Mouse (Mus musculus): ENCODE measurements around the gene Foxo1. TPM values are rescaled to one million over a fixed set of nuclear protein-coding genes. Genes with fewer than 3 reads are reported as not detected.

Foxo1 gene
- polyA plus RNA-seq, 1 experiment from 2014 or later = 7.1 TPM

DNA sequence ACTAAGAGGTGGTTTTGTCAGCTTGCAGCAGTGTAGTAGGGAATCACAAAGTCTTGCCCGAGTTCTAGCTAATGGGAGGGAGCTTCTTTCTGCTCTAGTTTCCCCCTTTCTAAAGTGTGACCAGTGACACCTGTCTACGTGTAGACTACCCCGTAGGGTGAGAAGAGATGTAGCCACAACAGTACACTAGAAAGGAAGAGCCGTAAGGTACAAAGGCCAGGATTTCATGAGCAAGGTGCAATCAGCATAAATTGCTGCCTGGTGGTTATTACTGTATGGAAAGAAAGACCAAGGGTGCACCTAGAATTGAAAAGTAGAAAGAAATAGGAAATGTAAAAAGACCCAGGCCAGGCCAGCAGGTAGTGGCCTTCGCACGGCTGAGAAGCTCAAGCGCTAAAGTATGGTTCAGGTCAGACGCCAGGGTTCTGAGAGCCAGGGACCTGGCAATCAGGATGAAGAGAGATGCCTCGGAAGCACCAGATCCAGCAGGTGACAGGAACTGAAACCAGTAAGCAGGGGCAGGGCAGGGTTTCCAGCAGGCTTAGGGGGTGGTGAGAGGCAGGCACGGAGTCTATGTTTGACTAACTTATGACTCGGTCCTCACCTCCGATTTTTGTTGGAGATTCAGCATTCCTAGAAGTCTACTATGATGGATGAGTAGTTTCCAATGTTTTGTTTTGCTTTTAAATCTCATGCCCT, 72.3 kb downstream of the Foxo1 start:
- H3K9me3 ChIP-seq (replicated peaks; ENCODE audit: control insufficient read depth, low read length) = no peaks in the 10 kb centered on the region
- 81% methylated on average over 12 of the region's 12 CpGs for WGBS (ENCODE audit: insufficient replicate concordance)
- peaks cover 1% of the 10 kb centered on the region; the same call in 1 of the 2 replicates for H3K36me3 ChIP-seq (ENCODE audit: control insufficient read depth, insufficient read depth, low read length)
- no peak overlapping the region for H3K9ac ChIP-seq (ENCODE audit: low read depth, low read length)
- H3K4me2 ChIP-seq = no peak overlapping the region
- H3K27me3 ChIP-seq (ENCODE audit: control insufficient read depth, insufficient read depth, low read length) = no peaks in the 10 kb centered on the region
- H3K27ac ChIP-seq (ENCODE audit: low read depth, low read length) = no peak overlapping the region
- no peak overlapping the region for H3K4me3 ChIP-seq (ENCODE audit: low read depth, low read length)
- ATAC-seq (replicated peaks; ENCODE audit: insufficient number of reproducible peaks, low FRiP score, low TSS enrichment) = no peak
- peaks cover 17% of the 10 kb centered on the region for H3K4me1 ChIP-seq (ENCODE audit: control insufficient read depth, insufficient read depth, low read length)

DNA sequence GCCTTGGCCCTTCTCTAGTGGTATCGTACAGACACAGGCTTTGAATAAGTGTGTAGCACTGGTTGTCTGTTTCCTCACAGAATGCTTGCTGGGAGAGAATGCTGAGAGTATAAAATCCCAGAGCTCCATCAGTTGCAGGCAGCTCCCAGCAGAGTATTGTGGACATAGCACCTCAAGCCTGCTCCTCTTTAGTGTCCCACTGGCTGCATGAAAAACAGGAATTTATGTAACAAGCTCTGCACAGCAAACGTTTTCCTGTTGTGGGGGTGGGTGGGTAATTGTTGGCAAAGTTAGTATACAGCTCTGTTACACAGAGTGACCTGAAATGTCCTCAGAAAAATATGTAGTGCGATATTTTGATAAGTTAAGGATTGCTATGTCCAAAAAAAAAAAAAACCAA, 74.1 kb downstream of the Foxo1 start:
- no peak overlapping the region for H3K9ac ChIP-seq (ENCODE audit: low read depth, low read length)
- no peak overlapping the region for H3K27ac ChIP-seq (ENCODE audit: low read depth, low read length)
- no peak overlapping the region for H3K4me3 ChIP-seq (ENCODE audit: low read depth, low read length)
- H3K4me1 ChIP-seq (ENCODE audit: control insufficient read depth, insufficient read depth, low read length) = peaks cover 17% of the 10 kb centered on the region
- no peak overlapping the region for H3K4me2 ChIP-seq
- no peaks in the 10 kb centered on the region for H3K9me3 ChIP-seq (replicated peaks; ENCODE audit: control insufficient read depth, low read length)
- 61% methylated on average over 3 of the region's 3 CpGs for WGBS (ENCODE audit: insufficient replicate concordance)
- H3K27me3 ChIP-seq (ENCODE audit: control insufficient read depth, insufficient read depth, low read length) = no peaks in the 10 kb centered on the region
- ATAC-seq (replicated peaks; ENCODE audit: insufficient number of reproducible peaks, low FRiP score, low TSS enrichment) = no peak
- H3K36me3 ChIP-seq (ENCODE audit: control insufficient read depth, insufficient read depth, low read length) = peaks cover 8% of the 10 kb centered on the region

GRCm38 (mm10) chr3:52342801-52343200, 74.7 kb downstream of the Foxo1 start:
- whole genome bisulfite sequencing (ENCODE audit: insufficient replicate concordance) = 18% methylated on average over 3 of the region's 3 CpGs
- H3K4me3 ChIP-seq (ENCODE audit: low read depth, low read length) = no peak overlapping the region
- no peak overlapping the region for H3K4me2 ChIP-seq
- no peaks in the 10 kb centered on the region for H3K9me3 ChIP-seq (replicated peaks; ENCODE audit: control insufficient read depth, low read length)
- H3K27ac ChIP-seq (ENCODE audit: low read depth, low read length) = no peak overlapping the region
- H3K9ac ChIP-seq (ENCODE audit: low read depth, low read length) = 0 out of 2 replicates have a peak overlapping the region, but pooled peaks have one; percentile 16
- no peaks in the 10 kb centered on the region for H3K27me3 ChIP-seq (ENCODE audit: control insufficient read depth, insufficient read depth, low read length)
- H3K36me3 ChIP-seq (ENCODE audit: control insufficient read depth, insufficient read depth, low read length) = peaks cover 8% of the 10 kb centered on the region
- ATAC-seq (replicated peaks; ENCODE audit: insufficient number of reproducible peaks, low FRiP score, low TSS enrichment) = no peak
- peaks cover 17% of the 10 kb centered on the region for H3K4me1 ChIP-seq (ENCODE audit: control insufficient read depth, insufficient read depth, low read length)

- peaks cover 8% of the 10 kb centered on the region for H3K36me3 ChIP-seq (ENCODE audit: control insufficient read depth, insufficient read depth, low read length)
- H3K4me1 ChIP-seq (ENCODE audit: control insufficient read depth, insufficient read depth, low read length) = peaks cover 17% of the 10 kb centered on the region
- H3K9me3 ChIP-seq (replicated peaks; ENCODE audit: control insufficient read depth, low read length) = no peaks in the 10 kb centered on the region
- ATAC-seq (replicated peaks; ENCODE audit: insufficient number of reproducible peaks, low FRiP score, low TSS enrichment) = no peak
- no peaks in the 10 kb centered on the region for H3K27me3 ChIP-seq (ENCODE audit: control insufficient read depth, insufficient read depth, low read length)
- H3K27ac ChIP-seq (ENCODE audit: low read depth, low read length) = no peak overlapping the region
- H3K9ac ChIP-seq (ENCODE audit: low read depth, low read length) = no peak overlapping the region
- 86% methylated on average over 6 of the region's 6 CpGs for WGBS (ENCODE audit: insufficient replicate concordance)
- no peak overlapping the region for H3K4me2 ChIP-seq
- no peak overlapping the region for H3K4me3 ChIP-seq (ENCODE audit: low read depth, low read length)
Measured at GRCm38 (mm10) chr3:52343270-52344070, 75.3 kb downstream of the Foxo1 start.

GRCm38 (mm10) chr3:52345881-52346280, 77.7 kb downstream of the Foxo1 start:
- Histone ChIP-seq H3K9me3 (replicated peaks; ENCODE audit: control insufficient read depth, low read length) (no peaks in the 10 kb centered on the region), H3K27ac (ENCODE audit: low read depth, low read length) (no peak overlapping the region), H3K36me3 (ENCODE audit: control insufficient read depth, insufficient read depth, low read length) (peaks cover 8% of the 10 kb centered on the region), H3K4me1 (ENCODE audit: control insufficient read depth, insufficient read depth, low read length) (peaks cover 17% of the 10 kb centered on the region), H3K4me3 (ENCODE audit: low read depth, low read length) (no peak overlapping the region), H3K4me2 (no peak overlapping the region), H3K27me3 (ENCODE audit: control insufficient read depth, insufficient read depth, low read length) (no peaks in the 10 kb centered on the region), H3K9ac (ENCODE audit: low read depth, low read length) (no peak overlapping the region)
- ATAC-seq (replicated peaks; ENCODE audit: insufficient number of reproducible peaks, low FRiP score, low TSS enrichment) = no peak
- 92% methylated on average over 11 of the region's 11 CpGs for WGBS (ENCODE audit: insufficient replicate concordance)

DNA sequence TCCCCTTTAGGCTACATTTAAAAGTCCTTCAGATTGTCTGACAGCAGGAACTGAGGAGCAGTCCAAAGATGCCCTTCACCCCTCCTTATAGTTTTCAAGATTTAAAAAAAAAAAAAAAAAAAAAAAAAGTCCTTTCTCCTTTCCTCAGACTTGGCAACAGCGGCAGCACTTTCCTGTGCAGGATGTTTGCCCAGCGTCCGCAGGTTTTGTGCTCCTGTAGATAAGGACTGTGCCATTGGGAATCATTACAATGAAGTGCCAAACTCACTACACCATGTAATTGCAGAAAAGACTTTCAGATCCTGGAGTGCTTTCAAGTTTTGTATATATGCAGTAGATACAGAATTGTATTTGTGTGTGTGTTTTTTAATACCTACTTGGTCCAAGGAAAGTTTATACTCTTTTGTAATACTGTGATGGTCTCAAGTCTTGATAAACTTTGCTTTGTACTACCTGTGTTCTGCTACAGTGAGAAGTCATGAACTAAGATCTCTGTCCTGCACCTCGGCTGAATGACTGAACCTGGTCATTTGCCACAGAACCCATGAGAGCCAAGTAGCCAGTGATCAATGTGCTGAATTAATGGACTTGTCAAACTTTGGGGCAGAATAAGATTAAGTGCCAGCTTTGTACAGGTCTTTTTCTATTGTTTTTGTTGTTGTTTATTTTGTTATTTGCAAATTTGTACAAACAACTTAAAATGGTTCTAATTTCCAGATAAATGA, 79.0 kb downstream of the Foxo1 start:
- WGBS (ENCODE audit: insufficient replicate concordance) = 52% methylated on average over 4 of the region's 4 CpGs
- Histone ChIP-seq H3K27ac (ENCODE audit: low read depth, low read length) (no peak overlapping the region), H3K9ac (ENCODE audit: low read depth, low read length) (no peak overlapping the region), H3K4me1 (ENCODE audit: control insufficient read depth, insufficient read depth, low read length) (peaks cover 11% of the 10 kb centered on the region), H3K4me3 (ENCODE audit: low read depth, low read length) (no peak overlapping the region), H3K4me2 (no peak overlapping the region), H3K27me3 (ENCODE audit: control insufficient read depth, insufficient read depth, low read length) (no peaks in the 10 kb centered on the region), H3K9me3 (replicated peaks; ENCODE audit: control insufficient read depth, low read length) (no peaks in the 10 kb centered on the region), H3K36me3 (ENCODE audit: control insufficient read depth, insufficient read depth, low read length) (peaks cover 8% of the 10 kb centered on the region)
- no peak for ATAC-seq (replicated peaks; ENCODE audit: insufficient number of reproducible peaks, low FRiP score, low TSS enrichment)

DNA sequence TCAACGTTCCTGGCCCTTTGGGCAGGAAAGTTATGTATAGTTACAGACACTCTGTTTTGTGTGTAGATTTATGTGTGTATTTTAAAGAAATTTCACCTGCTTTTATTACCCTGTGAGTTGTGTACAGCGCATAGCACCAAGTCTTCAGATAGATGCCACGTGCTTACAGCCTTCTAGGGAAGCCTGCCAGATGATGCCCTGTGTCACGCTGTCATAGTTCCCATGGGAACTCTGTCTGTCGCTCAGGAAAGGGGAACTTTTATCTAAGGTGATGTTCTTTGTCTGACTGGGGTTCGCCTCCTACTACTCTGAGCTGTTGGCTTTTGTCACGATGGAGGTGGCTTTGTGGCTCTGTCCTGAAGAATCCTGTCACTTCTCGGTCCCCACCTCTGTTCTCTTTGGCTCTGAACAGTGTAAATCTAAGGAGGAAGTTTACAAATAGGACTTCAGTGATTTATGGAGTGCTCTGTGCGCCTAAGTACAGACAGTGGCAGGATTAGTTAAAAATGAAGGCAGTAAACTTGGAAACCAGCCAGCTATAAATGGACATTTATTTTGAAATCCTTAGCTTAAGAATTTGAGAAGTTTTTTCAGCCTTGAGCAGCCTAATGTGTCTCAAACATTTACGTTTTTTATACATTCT, 80.0 kb downstream of the Foxo1 start:
- peaks cover 8% of the 10 kb centered on the region for H3K36me3 ChIP-seq (ENCODE audit: control insufficient read depth, insufficient read depth, low read length)
- no peak overlapping the region for H3K4me2 ChIP-seq
- WGBS (ENCODE audit: insufficient replicate concordance) = 58% methylated on average over 10 of the region's 10 CpGs
- H3K9me3 ChIP-seq (replicated peaks; ENCODE audit: control insufficient read depth, low read length) = no peaks in the 10 kb centered on the region
- ATAC-seq (replicated peaks; ENCODE audit: insufficient number of reproducible peaks, low FRiP score, low TSS enrichment) = no peak
- H3K4me1 ChIP-seq (ENCODE audit: control insufficient read depth, insufficient read depth, low read length) = peaks cover 2% of the 10 kb centered on the region
- H3K27ac ChIP-seq (ENCODE audit: low read depth, low read length) = no peak overlapping the region
- no peaks in the 10 kb centered on the region for H3K27me3 ChIP-seq (ENCODE audit: control insufficient read depth, insufficient read depth, low read length)
- no peak overlapping the region for H3K4me3 ChIP-seq (ENCODE audit: low read depth, low read length)
- no peak overlapping the region for H3K9ac ChIP-seq (ENCODE audit: low read depth, low read length)

- Histone ChIP-seq H3K9me3 (replicated peaks; ENCODE audit: control insufficient read depth, low read length) (no peaks in the 10 kb centered on the region), H3K4me1 (ENCODE audit: control insufficient read depth, insufficient read depth, low read length) (no peaks in the 10 kb centered on the region), H3K27ac (ENCODE audit: low read depth, low read length) (no peak overlapping the region), H3K27me3 (ENCODE audit: control insufficient read depth, insufficient read depth, low read length) (no peaks in the 10 kb centered on the region), H3K4me2 (no peak overlapping the region), H3K36me3 (ENCODE audit: control insufficient read depth, insufficient read depth, low read length) (peaks cover 5% of the 10 kb centered on the region), H3K4me3 (ENCODE audit: low read depth, low read length) (no peak overlapping the region), H3K9ac (ENCODE audit: low read depth, low read length) (no peak overlapping the region)
- 77% methylated on average over 8 of the region's 8 CpGs for WGBS (ENCODE audit: insufficient replicate concordance)
- ATAC-seq (replicated peaks; ENCODE audit: insufficient number of reproducible peaks, low FRiP score, low TSS enrichment) = no peak
Measured at GRCm38 (mm10) chr3:52350636-52351035, 82.5 kb downstream of the Foxo1 start.

All from heart, embryonic 11.5 days (tissue).